Mouse (Mus musculus) C2C12 (cell line): ENCODE data around the gene Vps26a.

ENCODE experiments used
- CEBPB ChIP-seq: IDR thresholded peaks from one replicate; pipeline ENCODE4 v1.6.1; 2011; ENCODE audit warnings: low read depth, mild to moderate bottlenecking, control low read depth, moderate library complexity
- CTCF ChIP-seq: IDR thresholded peaks from one replicate; pipeline ENCODE4 v1.5.1; 2011; ENCODE audit not compliant: control insufficient read depth, insufficient read depth, insufficient read length
- FOSL1 ChIP-seq: IDR thresholded peaks from one replicate; pipeline ENCODE4 v1.8.0; 2011; ENCODE audit warnings: mild to moderate bottlenecking, low read length; ENCODE audit not compliant: poor library complexity, insufficient read depth, severe bottlenecking
- MAX ChIP-seq: IDR thresholded peaks from one replicate; pipeline ENCODE4 v1.6.1; 2011; ENCODE audit warnings: mild to moderate bottlenecking, control low read depth
- MYOG ChIP-seq: IDR thresholded peaks from one replicate; pipeline ENCODE4 v1.6.1; 2011; ENCODE audit not compliant: control insufficient read depth, insufficient read length; ENCODE audit errors: extremely low read depth

- TF ChIP-seq CTCF (no peak), CEBPB (no peak), FOSL1 (no peak), MAX (no peak), MYOG (no peak)
These were observed 14.5 kb upstream of the Vps26a start for GRCm38 (mm10) chr10:62500916-62501615.
